Mouse (Mus musculus) gastrocnemius, adult 2 months (tissue): ENCODE data around the gene Tfap2a. TPM values are rescaled to one million over a fixed set of nuclear protein-coding genes. Genes with fewer than 3 reads are reported as not detected.

Source experiments
- DNase-seq: peaks from one replicate; pipeline ENCODE4 v3.0.0; 2022
- H3K27ac ChIP-seq: fragments of 200-600 bp; 2 replicates; pipeline ENCODE4 v1.8.1; 2022; ENCODE audit warnings: mild to moderate bottlenecking
- H3K4me3 ChIP-seq: fragments of 200-600 bp; 2 replicates; pipeline ENCODE4 v1.8.1; 2022; ENCODE audit warnings: mild to moderate bottlenecking, moderate library complexity
- CTCF ChIP-seq: fragments of 200-600 bp; IDR thresholded peaks from 2 replicates; pipeline ENCODE4 v1.8.1; 2022; ENCODE audit warnings: antibody characterized with exemption, mild to moderate bottlenecking, moderate library complexity
- intact Hi-C: fragments of 180-260 bp; cut with DNase I; formaldehyde crosslinking; loops from one replicate; pipeline ENCODE4 v1.15.1; 2025
- total RNA-seq, 2 experiments: library from RNA; stranded (reverse); gene quantifications; 2 replicates each; pipeline ENCODE4 v1.2.3; 2021

Gene Tfap2a
- total RNA-seq, 2 experiments from 2014 or later, result 0.06 TPM; not detected in 1

DNA sequence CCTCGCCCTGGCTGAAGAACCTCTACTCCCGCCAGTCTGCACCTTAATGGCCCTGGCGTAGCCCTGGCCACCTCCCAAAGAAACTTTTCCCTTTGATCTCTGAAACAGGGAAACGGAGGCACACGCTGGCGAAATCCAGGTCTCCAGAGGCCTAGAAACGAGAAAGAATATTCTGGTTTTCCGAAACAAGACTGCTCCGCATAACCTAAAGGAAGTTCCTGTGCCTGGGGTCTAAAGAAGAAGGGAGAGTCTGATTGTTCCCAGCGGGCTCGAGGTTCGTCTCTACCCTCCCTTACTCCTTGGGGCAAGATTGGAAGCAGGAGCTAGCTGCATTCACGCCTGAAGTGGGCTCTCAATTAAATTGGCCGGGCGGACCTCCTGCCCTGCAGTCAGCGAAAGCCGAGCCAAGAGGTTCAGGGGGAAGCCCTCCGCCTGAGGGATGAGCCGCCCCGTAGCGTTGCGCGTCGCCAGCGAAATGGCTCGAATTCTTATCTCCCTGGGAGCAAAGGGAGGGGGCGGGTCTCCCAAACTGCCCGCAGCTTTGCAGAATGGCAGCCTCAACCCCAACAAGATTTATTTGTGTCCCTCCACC is 33.2 kb downstream of the Tfap2a start:
- no peak for DNase-seq
- no peak for TF ChIP-seq CTCF
- intact Hi-C loops, result no loop called here
- no peak overlapping the region for H3K4me3 ChIP-seq
- H3K27ac ChIP-seq, result no peak overlapping the region

- intact Hi-C loops, result no loop called here
- DNase-seq, result no peak
Observed at GRCm38 (mm10) chr13:40703982-40704501, 34.1 kb downstream of the Tfap2a start.

DNA sequence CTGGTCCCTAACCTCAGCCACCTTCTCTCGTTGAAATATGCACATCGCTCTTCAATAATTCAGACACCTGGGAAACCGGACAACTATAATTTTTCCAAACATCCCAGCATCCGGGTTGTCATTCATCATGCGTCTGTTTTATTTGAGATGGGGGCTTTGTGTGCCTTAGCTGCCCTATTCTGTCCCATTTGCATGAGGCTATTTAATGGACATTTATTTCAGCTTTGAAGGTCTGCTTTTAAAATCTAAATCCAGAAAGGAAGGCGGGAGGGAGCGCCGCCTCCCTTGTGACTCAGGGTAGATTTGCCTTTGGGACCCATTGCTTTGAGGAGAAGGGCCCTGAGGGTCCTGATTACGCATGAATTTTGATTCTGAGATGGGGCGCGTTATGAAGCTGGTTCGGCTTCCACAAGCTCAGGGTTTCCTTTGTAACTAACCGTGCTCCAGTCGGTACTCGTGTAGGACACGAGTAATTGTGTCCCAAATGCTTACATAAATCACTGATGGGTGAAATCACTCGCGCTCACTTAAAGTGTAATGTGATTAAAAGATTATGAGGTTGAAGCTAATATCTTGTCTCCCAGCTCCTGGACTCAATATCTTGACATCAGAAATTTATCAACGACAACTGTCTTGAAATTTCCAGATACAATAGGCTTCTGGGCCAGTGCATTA is 34.9 kb downstream of the Tfap2a start:
- Histone ChIP-seq H3K4me3 (no peak overlapping the region), H3K27ac (no peak overlapping the region)
- TF ChIP-seq CTCF, result no peak
- intact Hi-C loops, result no loop called here
- DNase-seq, result no peak

More at GRCm38 (mm10) chr13:40703982-40704501, 34.1 kb downstream of the Tfap2a start:
- Histone ChIP-seq H3K27ac (no peak overlapping the region), H3K4me3 (no peak overlapping the region; the same call in 1 of the 2 replicates)
- TF ChIP-seq CTCF, result no peak

- intact Hi-C loops, result no loop called here
- no peak for TF ChIP-seq CTCF
- no peak for DNase-seq
Observed at GRCm38 (mm10) chr13:40702361-40703122, 35.6 kb downstream of the Tfap2a start.

DNA sequence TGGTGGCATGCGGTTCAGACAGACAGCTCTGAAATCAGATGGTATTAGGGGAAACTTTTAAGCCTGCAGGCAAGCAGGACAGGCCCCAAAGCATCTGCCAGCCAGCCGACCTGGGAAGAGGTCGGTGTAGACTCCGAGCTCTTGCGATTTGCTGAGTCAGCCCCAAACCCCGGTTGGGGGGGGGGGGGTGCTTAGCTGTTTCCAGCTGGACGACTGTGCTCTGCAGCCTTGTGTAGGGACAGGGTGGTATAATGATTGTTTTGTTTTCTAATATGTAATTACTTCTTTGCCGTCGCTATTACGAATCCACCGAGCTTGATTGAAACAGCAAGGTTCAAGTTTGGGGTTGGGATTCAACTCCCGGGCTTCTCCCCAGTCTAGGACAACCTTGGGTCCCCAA is 36.5 kb downstream of the Tfap2a start:
- no peak overlapping the region for H3K27ac ChIP-seq
- no peak overlapping the region for H3K4me3 ChIP-seq
- intact Hi-C loops, result no loop called here
- no peak for TF ChIP-seq CTCF
- no peak for DNase-seq

More at GRCm38 (mm10) chr13:40702361-40703122, 35.6 kb downstream of the Tfap2a start:
- no peak overlapping the region for H3K27ac ChIP-seq
- H3K4me3 ChIP-seq, result no peak overlapping the region

DNA sequence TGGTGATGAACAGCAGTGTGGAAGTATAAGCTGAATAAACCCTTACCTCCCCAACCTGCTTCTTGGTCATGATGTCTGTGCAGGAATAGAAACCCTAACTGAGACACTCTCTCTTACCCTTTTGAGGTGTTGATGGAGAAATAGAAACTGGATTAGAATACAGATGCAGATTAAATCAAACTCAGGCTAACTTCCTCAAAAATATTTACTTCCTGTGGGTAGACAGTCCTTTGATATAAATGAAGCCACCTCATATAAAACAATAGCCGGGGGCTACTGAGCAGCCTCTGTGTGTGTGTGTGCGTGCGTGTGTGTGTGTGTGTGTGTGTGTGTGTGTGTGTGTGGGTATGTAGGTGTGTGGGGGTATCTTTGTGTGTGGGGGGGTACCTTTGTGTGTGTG is 52.4 kb downstream of the Tfap2a start:
- intact Hi-C loops, result no loop called here
- no peak for TF ChIP-seq CTCF
- Histone ChIP-seq H3K4me3 (no peak overlapping the region), H3K27ac (no peak overlapping the region)
- no peak for DNase-seq

GRCm38 (mm10) chr13:40676730-40677129 is 61.4 kb downstream of the Tfap2a start:
- no peak for DNase-seq
- no peak for TF ChIP-seq CTCF
- Histone ChIP-seq H3K27ac (no peak overlapping the region), H3K4me3 (no peak overlapping the region)
- intact Hi-C loops, result no loop called here

Other genes starting within 250 kb of the Tfap2a start
- 1 to 10 TPM; 8.7 to 8.9 TPM for gene Gcnt2, start 121.4 kb upstream of the Tfap2a start, total RNA-seq